ENCODE assay signal across 17 mouse cellular contexts in genomic region chr2:80203486-80203885, GRCm38 (mm10).
"Had no signal": no experiment of that assay in that cellular context is flagged by ENCODE, and none has a peak within 500 bp of the region (broad histone marks: within the 10 kb centered on the region; RNA-seq: fewer than 3 reads in every experiment).

No protein-coding gene starts in this region.

- H3K9me3 ChIP-seq: kidney, embryonic 15.5 days; limb, embryonic 10.5 days; liver, embryonic 15.5 days; midbrain, embryonic 15.5 days; neural tube, embryonic 12.5 days; stomach, embryonic 15.5 days had no signal

- H3K9ac ChIP-seq: kidney, embryonic 15.5 days; liver, embryonic 15.5 days; midbrain, embryonic 15.5 days; neural tube, embryonic 12.5 days; stomach, embryonic 15.5 days had no signal

- H3K4me3 ChIP-seq: kidney, embryonic 15.5 days; left cerebral cortex, adult 2 months; limb, embryonic 10.5 days; liver, embryonic 15.5 days; megakaryocyte, embryonic 14.5 days; midbrain, embryonic 15.5 days; neural tube, embryonic 12.5 days; stomach, embryonic 15.5 days had no signal

- H3K36me3 ChIP-seq: kidney, embryonic 15.5 days; limb, embryonic 10.5 days; liver, embryonic 15.5 days; midbrain, embryonic 15.5 days; neural tube, embryonic 12.5 days; stomach, embryonic 15.5 days had no signal

- H3K27ac ChIP-seq: kidney, embryonic 15.5 days; left cerebral cortex, adult 2 months; limb, embryonic 10.5 days; liver, embryonic 15.5 days; macrophage; midbrain, embryonic 15.5 days; neural tube, embryonic 12.5 days; stomach, embryonic 15.5 days had no signal

- DNase-seq: kidney, adult 2 months; kidney, postnatal 25 days; right cerebral cortex, postnatal 4 days; thymus, adult 2 months; thymus, postnatal 25 days had no signal

- H3K4me1 ChIP-seq: kidney, embryonic 15.5 days; limb, embryonic 10.5 days; liver, embryonic 15.5 days; megakaryocyte, embryonic 14.5 days; midbrain, embryonic 15.5 days; neural tube, embryonic 12.5 days; stomach, embryonic 15.5 days had no signal

- H3K27me3 ChIP-seq: kidney, embryonic 15.5 days; liver, embryonic 15.5 days; midbrain, embryonic 15.5 days; neural tube, embryonic 12.5 days; stomach, embryonic 15.5 days had no signal

- H3K4me2 ChIP-seq: kidney, embryonic 15.5 days; liver, embryonic 11.5 days; liver, embryonic 15.5 days; midbrain, embryonic 11.5 days; midbrain, embryonic 15.5 days; neural tube, embryonic 12.5 days; stomach, embryonic 15.5 days had no signal

- ATAC-seq: intestine, embryonic 16.5 days; midbrain, embryonic 15.5 days had no signal
